Mouse (Mus musculus) ES-E14 (cell line): ENCODE measurements around the gene Cyb561a3.

Experiments used
- CHD2 ChIP-seq: IDR thresholded peaks from 2 replicates; pipeline ENCODE4 v1.6.1; 2014; ENCODE audit warnings: mild to moderate bottlenecking, low read depth, low read length, inconsistent platforms
- HCFC1 ChIP-seq: IDR thresholded peaks from 2 replicates; pipeline ENCODE4 v1.6.1; 2012; ENCODE audit warnings: low read length, inconsistent platforms, borderline replicate concordance; ENCODE audit not compliant: insufficient read depth
- ZC3H11A ChIP-seq: IDR thresholded peaks from 2 replicates; pipeline ENCODE4 v1.6.1; 2012; ENCODE audit warnings: low read depth, mild to moderate bottlenecking, inconsistent platforms, low read length, borderline replicate concordance
- ZNF384 ChIP-seq: IDR thresholded peaks from 2 replicates; pipeline ENCODE4 v1.6.1; 2012; ENCODE audit warnings: low read depth, low read length, inconsistent platforms

DNA sequence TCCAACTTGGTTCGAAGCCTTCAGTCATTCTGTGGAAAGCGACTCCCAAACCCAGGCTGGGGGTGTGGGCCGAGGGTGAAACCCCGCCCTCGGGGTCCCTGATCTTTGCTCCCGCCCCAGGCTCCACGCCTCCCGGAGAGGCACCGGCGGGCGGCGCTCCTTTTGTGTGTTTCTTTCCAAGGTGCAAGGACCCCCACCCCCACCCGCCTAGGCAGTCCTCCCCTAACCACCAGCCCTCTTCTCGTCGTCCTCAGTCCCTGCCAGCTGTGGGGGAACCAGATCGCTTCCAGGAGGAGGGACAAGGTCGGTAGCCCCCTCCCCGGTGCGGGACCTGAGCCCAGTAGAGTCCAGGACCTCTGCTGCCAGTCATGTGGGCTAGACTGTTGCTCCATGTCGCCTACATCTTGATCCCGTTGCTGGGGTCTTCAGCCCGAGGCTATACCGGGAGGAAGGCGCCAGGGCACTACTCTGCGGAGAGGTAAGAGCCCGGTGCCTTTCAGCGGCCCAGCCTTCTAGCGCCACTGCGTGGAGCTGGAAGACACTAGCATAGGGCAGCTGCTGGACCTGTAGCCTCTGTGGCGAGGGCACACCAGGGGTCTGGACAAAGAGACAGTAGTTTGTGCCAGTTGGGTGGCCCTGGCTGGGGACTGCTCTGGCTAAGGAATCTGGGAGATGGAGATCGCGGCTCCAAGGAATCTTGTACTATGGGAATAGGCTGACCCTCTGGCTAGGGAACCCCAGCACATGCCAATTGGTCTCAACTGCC, 57.3 kb downstream of the Cyb561a3 start, which contains the start of gene Vwce:
- TF ChIP-seq HCFC1 = no peak
- no peak for TF ChIP-seq ZNF384
- TF ChIP-seq ZC3H11A = 0 out of 2 replicates have a peak, but pooled peaks have one; percentile 1
- TF ChIP-seq CHD2 = no peak
